Mouse (Mus musculus) limb, embryonic 11.5 days (tissue): Measurements from ENCODE around the gene Col19a1. TPM values are rescaled to one million over a fixed set of nuclear protein-coding genes. Genes with fewer than 3 reads are reported as not detected.

Experiments used
- ATAC-seq: fragments of 200-750 bp; cut with Nextera tagmentation; 2 replicates; pipeline ENCODE4 v1.8.0; 2017; ENCODE audit warnings: low read depth; ENCODE audit not compliant: insufficient number of reproducible peaks, low FRiP score, low TSS enrichment
- DNase-seq: peaks from one replicate; pipeline ENCODE4 v3.0.0-alpha.2; 2015; ENCODE audit warnings: low spot score
- H3K27ac ChIP-seq: fragments of 300-500 bp; sonication (generic); replicated peaks from 2 replicates; pipeline ENCODE4 v1.5.1; 2014; ENCODE audit warnings: low read depth, mild to moderate bottlenecking, low read length
- H3K27me3 ChIP-seq: fragments of 300-500 bp; sonication (generic); 2 replicates; pipeline ENCODE4 v1.6.1; 2014; ENCODE audit warnings: mild to moderate bottlenecking, low read length, mixed read lengths; ENCODE audit not compliant: control insufficient read depth, insufficient read depth
- H3K36me3 ChIP-seq: fragments of 300-500 bp; sonication (generic); 2 replicates; pipeline ENCODE4 v1.6.1; 2014; ENCODE audit warnings: mild to moderate bottlenecking, low read length, moderate library complexity, mixed read lengths; ENCODE audit not compliant: control insufficient read depth, insufficient read depth
- H3K4me1 ChIP-seq: fragments of 300-500 bp; sonication (generic); 2 replicates; pipeline ENCODE4 v1.6.1; 2014; ENCODE audit warnings: low read length, mixed read lengths; ENCODE audit not compliant: control insufficient read depth, insufficient read depth
- H3K4me2 ChIP-seq: fragments of 300-500 bp; sonication (generic); 2 replicates; pipeline ENCODE4 v1.6.1; 2014; ENCODE audit warnings: low read depth, mild to moderate bottlenecking, moderate library complexity; ENCODE audit not compliant: severe bottlenecking
- H3K4me3 ChIP-seq: fragments of 300-500 bp; sonication (generic); 2 replicates; pipeline ENCODE4 v1.5.1; 2014; ENCODE audit warnings: low read depth, low read length
- H3K9ac ChIP-seq: fragments of 300-500 bp; sonication (generic); 2 replicates; pipeline ENCODE4 v1.6.1; 2014; ENCODE audit warnings: mild to moderate bottlenecking, low read length
- H3K9me3 ChIP-seq: fragments of 300-500 bp; sonication (generic); 2 replicates; pipeline ENCODE4 v1.6.1; 2016; ENCODE audit warnings: low read length; ENCODE audit not compliant: control insufficient read depth
- WGBS: fragments of 180-500 bp; shearing (Covaris S2); extraction: QIAGEN DNeasy Blood & Tissue Kit; methylation state at CpG from one replicate; pipeline ENCODE4 v1.1.7; 2014; 5-methylcytosine and 5-hydroxymethylcytosine counted together
- polyA plus RNA-seq: library from polyadenylated mRNA; unstranded; fragments of >200 nt; fragmentation: Nextera tagmentation; extraction: Ambion mirVana; gene quantifications from 2 replicates; pipeline ENCODE4 v1.2.1, GENCODE M21; 2014

The Col19a1 gene
- polyA plus RNA-seq, 1 experiment from 2014 or later, result 0.87 TPM

DNA sequence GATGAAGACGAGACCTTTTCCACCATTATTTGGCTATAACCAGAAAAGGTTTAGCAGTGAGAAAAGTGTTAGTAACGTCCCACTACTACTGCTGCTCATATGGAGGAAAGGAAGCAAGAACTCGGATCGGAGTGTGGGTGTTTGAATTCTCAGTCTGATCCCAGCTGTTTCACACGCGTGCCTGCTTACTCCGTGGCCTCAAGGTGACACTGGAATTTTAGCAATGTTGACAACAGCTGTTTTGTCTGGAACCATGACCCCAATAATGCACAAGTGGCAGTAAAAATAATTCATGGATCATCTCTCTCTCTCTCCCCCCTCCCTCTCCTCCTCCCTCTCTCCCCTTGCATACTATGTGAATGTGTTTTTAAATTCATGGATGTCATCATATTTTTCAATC is 222.5 kb downstream of the Col19a1 start:
- ATAC-seq, result no peak
- WGBS, result 67% methylated on average over 7 of the region's 7 CpGs
- no peaks in the 10 kb centered on the region for H3K27me3 ChIP-seq
- no peaks in the 10 kb centered on the region for H3K4me1 ChIP-seq
- H3K4me2 ChIP-seq, result no peak overlapping the region
- no peaks in the 10 kb centered on the region for H3K9me3 ChIP-seq
- no peak for DNase-seq
- no peak overlapping the region for H3K27ac ChIP-seq
- no peak overlapping the region for H3K9ac ChIP-seq
- H3K36me3 ChIP-seq, result no peaks in the 10 kb centered on the region
- H3K4me3 ChIP-seq, result no peak overlapping the region

DNA sequence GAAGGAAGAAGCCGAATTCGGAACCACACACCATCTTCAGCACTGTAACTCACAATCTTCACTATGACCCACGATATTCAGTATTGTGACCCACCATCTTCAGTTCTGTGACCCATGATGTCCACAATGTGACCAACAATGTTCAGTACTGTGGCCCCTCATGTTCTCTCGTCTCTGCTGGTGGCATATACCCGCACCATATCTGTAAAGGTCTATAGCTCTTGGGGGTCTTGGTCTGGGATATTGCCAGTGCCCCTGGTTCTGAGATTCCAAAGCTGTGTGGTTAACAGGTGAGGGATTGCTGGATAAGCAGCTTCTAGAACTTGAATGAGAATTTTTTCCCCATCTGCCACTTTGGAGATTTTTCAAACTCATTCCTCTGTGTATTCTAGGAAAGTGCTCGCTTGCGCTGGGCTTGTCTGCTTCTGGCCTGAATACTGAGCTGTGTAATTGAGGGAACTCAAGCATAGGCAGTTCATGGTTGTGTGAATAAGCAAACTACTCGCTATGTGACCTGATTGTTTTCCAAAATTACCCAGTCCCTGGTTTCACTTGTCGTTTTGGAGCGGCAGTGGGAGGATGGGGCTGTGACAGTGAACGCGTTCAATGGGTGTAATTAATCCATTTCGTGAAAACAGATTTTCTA is 225.2 kb downstream of the Col19a1 start:
- no peak overlapping the region for H3K27ac ChIP-seq
- no peak overlapping the region for H3K9ac ChIP-seq
- no peaks in the 10 kb centered on the region for H3K9me3 ChIP-seq
- WGBS, result 90% methylated on average over 13 of the region's 13 CpGs
- H3K36me3 ChIP-seq, result no peaks in the 10 kb centered on the region
- H3K27me3 ChIP-seq, result no peaks in the 10 kb centered on the region
- ATAC-seq (no peak), DNase-seq (no peak)
- no peak overlapping the region for H3K4me3 ChIP-seq
- no peak overlapping the region for H3K4me2 ChIP-seq
- H3K4me1 ChIP-seq, result no peaks in the 10 kb centered on the region

DNA sequence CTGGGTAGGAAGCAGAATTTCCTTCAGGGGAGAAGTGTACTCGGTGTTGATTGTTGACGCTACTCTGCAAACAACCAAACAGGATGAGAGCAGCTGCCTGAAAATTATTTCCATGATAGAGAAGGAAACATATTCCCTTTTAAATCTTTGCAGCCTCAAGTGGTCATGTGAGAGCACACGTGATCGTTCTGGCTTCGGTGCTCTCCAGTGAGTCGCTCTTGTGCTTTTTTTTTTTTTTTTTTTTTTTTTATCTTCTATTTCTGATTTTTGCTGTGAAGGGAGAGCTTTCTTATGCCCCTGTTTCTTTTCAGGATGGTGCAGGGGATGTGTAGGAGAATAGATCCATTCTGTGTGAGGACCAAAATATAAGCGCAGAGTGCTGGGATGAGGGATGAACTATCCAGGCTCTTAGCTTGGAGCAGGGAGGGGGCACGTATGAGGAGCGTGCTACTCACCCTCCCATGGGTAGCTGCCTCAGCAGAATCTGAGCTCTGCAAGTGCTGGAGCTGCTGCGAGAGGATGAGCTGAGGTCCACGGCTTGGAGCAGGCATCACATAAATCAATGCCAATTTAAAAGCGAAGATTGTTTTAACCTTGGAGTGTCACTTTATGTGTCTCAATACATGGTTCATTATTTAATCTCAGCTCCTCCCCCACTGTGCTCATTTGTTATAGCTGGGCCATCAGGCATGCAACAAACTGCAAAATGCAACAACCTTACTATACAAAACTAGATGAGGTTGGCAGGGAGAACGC is 237.6 kb downstream of the Col19a1 start:
- no peaks in the 10 kb centered on the region for H3K27me3 ChIP-seq
- H3K4me3 ChIP-seq, result no peak overlapping the region
- H3K4me1 ChIP-seq, result no peaks in the 10 kb centered on the region
- DNase-seq (no peak), ATAC-seq (no peak)
- no peak overlapping the region for H3K4me2 ChIP-seq
- H3K36me3 ChIP-seq, result no peaks in the 10 kb centered on the region
- WGBS, result 83% methylated on average over 13 of the region's 13 CpGs
- H3K9ac ChIP-seq, result no peak overlapping the region
- H3K27ac ChIP-seq, result no peak overlapping the region
- H3K9me3 ChIP-seq, result no peaks in the 10 kb centered on the region

DNA sequence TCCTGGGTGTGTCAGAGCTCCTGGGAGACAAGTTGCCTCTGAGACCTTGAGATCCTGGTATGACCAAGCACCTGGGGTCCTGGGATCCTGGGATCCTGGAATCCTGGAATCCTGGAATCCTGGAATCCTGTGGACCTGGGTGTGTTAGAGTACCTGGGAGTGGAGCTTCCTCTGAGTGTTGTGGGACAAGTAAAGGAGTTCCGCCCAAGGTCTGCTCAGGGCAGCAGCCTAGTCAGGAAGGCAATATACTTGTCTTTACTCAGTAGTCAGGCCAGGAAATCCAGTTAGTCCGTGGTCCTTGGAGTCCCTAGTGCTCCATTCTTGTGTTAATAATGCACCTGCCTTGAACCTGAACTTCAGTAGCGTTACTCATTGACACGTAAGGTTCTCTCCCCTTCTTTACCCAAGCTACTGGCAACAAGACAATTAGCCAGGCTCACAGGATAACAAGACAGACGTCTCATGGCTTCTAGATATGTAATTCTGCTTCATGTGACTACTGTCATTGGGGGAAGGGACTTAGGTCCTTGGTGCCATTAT is 239.6 kb downstream of the Col19a1 start:
- 79% methylated on average over 5 of the region's 5 CpGs for WGBS

DNA sequence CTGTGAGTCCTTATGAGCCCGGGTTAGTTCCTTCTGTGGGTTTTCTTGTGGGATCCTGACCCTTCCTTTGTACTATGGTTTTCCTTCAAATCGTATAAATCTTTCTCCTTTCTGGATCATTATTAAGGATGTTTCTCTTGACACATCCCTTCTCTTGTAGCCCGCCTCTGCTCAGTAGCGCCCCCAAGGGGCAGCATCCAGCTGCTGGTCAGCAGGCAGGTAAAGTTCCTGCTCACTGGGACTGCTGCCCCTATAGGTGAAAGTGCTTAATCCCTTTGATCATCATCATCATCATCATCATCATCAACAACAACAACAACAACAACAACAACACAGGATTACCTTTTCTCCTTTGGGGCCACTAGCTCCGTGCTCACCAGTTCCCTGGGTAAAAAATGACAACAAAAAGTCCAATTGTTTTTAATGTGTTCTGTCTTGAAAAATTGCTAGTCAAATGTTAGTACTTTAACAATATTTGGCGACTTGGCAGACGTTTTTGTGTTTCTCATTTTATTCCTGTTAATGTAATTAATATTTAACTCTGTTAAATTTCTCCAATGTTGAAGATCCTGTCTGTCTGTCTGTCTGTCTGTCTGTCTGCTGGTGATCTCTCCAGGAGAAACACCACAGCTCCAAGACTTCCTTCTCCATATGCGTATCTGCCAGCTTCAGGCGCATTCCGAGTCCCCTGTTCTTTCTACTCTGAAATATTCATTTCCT is 249.6 kb downstream of the Col19a1 start:
- Histone ChIP-seq H3K4me1 (0 out of 2 replicates have a peak, but pooled peaks cover 3% of the 10 kb centered on the region), H3K27ac (no peak overlapping the region), H3K27me3 (no peaks in the 10 kb centered on the region), H3K9me3 (no peaks in the 10 kb centered on the region), H3K4me2 (no peak overlapping the region), H3K9ac (no peak overlapping the region), H3K36me3 (no peaks in the 10 kb centered on the region), H3K4me3 (no peak overlapping the region)
- WGBS, result 86% methylated on average over 10 of the region's 10 CpGs
- no peak for ATAC-seq
- no peak for DNase-seq

More for the DNA sequence above, 239.6 kb downstream of the Col19a1 start:
- Histone ChIP-seq H3K4me1 (no peaks in the 10 kb centered on the region), H3K36me3 (no peaks in the 10 kb centered on the region), H3K27ac (no peak overlapping the region), H3K4me3 (no peak overlapping the region), H3K27me3 (no peaks in the 10 kb centered on the region), H3K9ac (no peak overlapping the region), H3K4me2 (no peak overlapping the region), H3K9me3 (no peaks in the 10 kb centered on the region)
- ATAC-seq (no peak), DNase-seq (no peak)

DNA sequence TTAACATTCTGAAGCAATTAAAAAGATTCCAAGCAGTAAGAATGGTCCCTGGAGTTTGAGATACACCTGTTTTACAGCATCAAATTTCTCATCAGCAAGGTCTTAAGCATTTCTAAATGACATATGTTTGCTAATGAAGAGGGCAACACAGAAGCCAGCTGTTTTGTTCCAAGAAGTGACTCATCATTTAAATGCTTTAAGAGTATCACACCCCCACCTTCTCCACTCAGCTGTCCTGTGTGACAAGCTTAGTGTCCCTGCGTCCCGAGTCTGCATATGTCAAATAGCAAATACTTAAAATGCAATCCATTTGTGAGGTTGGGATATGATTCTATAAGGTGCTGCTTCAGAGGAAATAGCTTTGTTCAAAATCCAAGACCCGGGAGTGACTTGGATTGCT is 251.2 kb downstream of the Col19a1 start:
- Histone ChIP-seq H3K9me3 (no peaks in the 10 kb centered on the region), H3K27me3 (no peaks in the 10 kb centered on the region), H3K4me1 (0 out of 2 replicates have a peak, but pooled peaks cover 3% of the 10 kb centered on the region), H3K4me3 (no peak overlapping the region), H3K9ac (no peak overlapping the region), H3K36me3 (no peaks in the 10 kb centered on the region), H3K27ac (no peak overlapping the region), H3K4me2 (no peak overlapping the region)
- WGBS, result 82% methylated on average over 3 of the region's 3 CpGs
- DNase-seq (no peak), ATAC-seq (no peak)

DNA sequence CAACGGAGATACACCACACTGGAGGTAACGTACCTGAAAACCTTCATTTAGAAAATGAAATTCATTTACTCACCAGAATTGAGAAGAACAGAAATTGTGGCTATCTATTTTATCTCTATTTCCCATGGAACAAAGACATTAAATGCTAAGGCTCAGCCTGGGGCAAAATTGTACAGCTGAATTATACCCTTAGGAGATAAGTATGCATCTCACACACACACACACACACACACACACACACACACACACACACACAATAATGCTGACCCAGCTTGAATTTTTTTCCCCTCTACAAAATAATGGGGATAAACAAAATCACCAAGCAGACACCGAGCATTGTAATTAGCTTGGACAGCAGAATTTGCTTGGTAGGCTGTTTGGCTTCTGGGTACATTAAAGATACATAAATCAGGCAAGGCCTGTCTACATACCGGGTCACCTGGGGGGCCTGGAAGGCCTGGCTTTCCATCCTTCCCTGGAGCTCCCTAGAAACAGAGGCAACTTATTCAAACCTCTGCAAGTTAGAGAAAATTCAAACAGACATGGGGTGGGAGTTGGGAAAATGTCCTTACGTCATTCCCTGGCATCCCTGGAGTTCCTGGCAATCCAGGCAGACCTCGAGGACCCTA is 270.2 kb downstream of the Col19a1 start:
- ATAC-seq (no peak), DNase-seq (no peak)
- 72% methylated on average over 6 of the region's 6 CpGs for WGBS
- no peak overlapping the region for H3K27ac ChIP-seq
- H3K4me3 ChIP-seq, result no peak overlapping the region
- H3K36me3 ChIP-seq, result no peaks in the 10 kb centered on the region
- H3K4me1 ChIP-seq, result no peaks in the 10 kb centered on the region
- no peak overlapping the region for H3K9ac ChIP-seq
- no peaks in the 10 kb centered on the region for H3K9me3 ChIP-seq
- H3K27me3 ChIP-seq, result no peaks in the 10 kb centered on the region
- no peak overlapping the region for H3K4me2 ChIP-seq

DNA sequence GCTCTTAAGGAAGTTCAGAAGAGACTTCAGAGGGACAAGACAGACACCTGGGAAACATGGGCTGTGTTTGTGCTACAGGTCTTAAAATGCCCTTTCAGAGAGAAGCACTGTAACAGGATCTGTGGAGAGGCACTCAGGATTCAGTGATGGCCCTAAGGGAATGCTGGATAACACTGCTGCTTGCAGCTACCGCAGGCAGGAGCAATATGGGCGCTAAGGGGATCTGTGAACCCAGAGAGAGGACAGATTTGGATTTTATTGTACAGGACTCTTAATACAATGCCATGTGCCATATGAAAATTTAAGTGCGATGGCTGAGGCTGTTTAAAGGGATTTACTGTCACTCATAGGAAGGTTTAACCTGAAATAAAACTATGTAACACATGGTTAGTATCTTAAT is 270.8 kb downstream of the Col19a1 start:
- no peak overlapping the region for H3K9ac ChIP-seq
- H3K4me1 ChIP-seq, result no peaks in the 10 kb centered on the region
- no peak overlapping the region for H3K4me2 ChIP-seq
- H3K9me3 ChIP-seq, result no peaks in the 10 kb centered on the region
- no peak overlapping the region for H3K4me3 ChIP-seq
- H3K27me3 ChIP-seq, result no peaks in the 10 kb centered on the region
- DNase-seq (no peak), ATAC-seq (no peak)
- H3K27ac ChIP-seq, result no peak overlapping the region
- no peaks in the 10 kb centered on the region for H3K36me3 ChIP-seq
- WGBS, result 79% methylated on average over 3 of the region's 3 CpGs
